Mouse (Mus musculus) forebrain, embryonic 14.5 days (tissue): ENCODE results near the gene Gcm1. TPM values are rescaled to one million over a fixed set of nuclear protein-coding genes. Genes with fewer than 3 reads are reported as not detected.

Source experiments
- ATAC-seq: fragments of 200-750 bp; cut with Nextera tagmentation; 2 replicates; pipeline ENCODE4 v1.8.0; 2017; ENCODE audit warnings: mild to moderate bottlenecking, moderate library complexity
- DNase-seq: peaks from one replicate; pipeline ENCODE4 v3.0.0-alpha.2; 2015; ENCODE audit warnings: low spot score
- H3K27ac ChIP-seq: fragments of 300-500 bp; sonication (generic); 2 replicates; pipeline ENCODE4 v1.5.1; 2014; ENCODE audit warnings: low read depth, mild to moderate bottlenecking, control low read depth, low read length, moderate library complexity
- H3K27me3 ChIP-seq: fragments of 300-500 bp; sonication (generic); replicated peaks from 2 replicates; pipeline ENCODE4 v1.6.1; 2014; ENCODE audit warnings: low read length, control low read depth, mixed read lengths; ENCODE audit not compliant: control insufficient read depth, insufficient read depth
- H3K36me3 ChIP-seq: fragments of 300-500 bp; sonication (generic); 2 replicates; pipeline ENCODE4 v1.6.1; 2014; ENCODE audit warnings: low read length, control low read depth; ENCODE audit not compliant: control insufficient read depth, insufficient read depth
- H3K4me1 ChIP-seq: fragments of 300-500 bp; sonication (generic); 2 replicates; pipeline ENCODE4 v1.6.1; 2014; ENCODE audit warnings: antibody characterized with exemption, low read length, control low read depth; ENCODE audit not compliant: control insufficient read depth, insufficient read depth
- H3K4me2 ChIP-seq: fragments of 300-500 bp; sonication (generic); 2 replicates; pipeline ENCODE4 v1.6.1; 2014; ENCODE audit warnings: mild to moderate bottlenecking, control low read depth, low read length
- H3K4me3 ChIP-seq: fragments of 300-500 bp; sonication (generic); 2 replicates; pipeline ENCODE4 v1.5.1; 2014; ENCODE audit warnings: low read depth, low read length, control low read depth
- H3K9ac ChIP-seq: fragments of 300-500 bp; sonication (generic); 2 replicates; pipeline ENCODE4 v1.6.1; 2014; ENCODE audit warnings: mild to moderate bottlenecking, low read length, control low read depth, moderate library complexity
- H3K9me3 ChIP-seq: fragments of 300-500 bp; sonication (generic); replicated peaks from 2 replicates; pipeline ENCODE4 v1.6.1; 2016; ENCODE audit warnings: low read length, control low read depth, mixed read lengths; ENCODE audit not compliant: control insufficient read depth
- WGBS: fragments of 180-500 bp; shearing (Covaris S2); extraction: QIAGEN DNeasy Blood & Tissue Kit; methylation state at CpG from one replicate; pipeline ENCODE4 v1.1.7; 2014; 5-methylcytosine and 5-hydroxymethylcytosine counted together
- polyA plus RNA-seq: library from polyadenylated mRNA; unstranded; fragments of >200 nt; fragmentation: Nextera tagmentation; extraction: Ambion mirVana; gene quantifications from 2 replicates; pipeline ENCODE4 v1.2.1, GENCODE M21; 2014

Gcm1 gene
- polyA plus RNA-seq, 1 experiment from 2014 or later, result not detected

- peak; percentile 23 for DNase-seq
- 48% methylated on average over 5 of the region's 5 CpGs for WGBS
- H3K36me3 ChIP-seq, result no peaks in the 10 kb centered on the region
- peak overlapping the region; percentile 90 for H3K4me3 ChIP-seq
- ATAC-seq, result no peak
- no peaks in the 10 kb centered on the region for H3K9me3 ChIP-seq
- no peak overlapping the region for H3K9ac ChIP-seq
- H3K27me3 ChIP-seq, result no peaks in the 10 kb centered on the region
- peaks cover 19% of the 10 kb centered on the region for H3K4me1 ChIP-seq
- no peak overlapping the region for H3K27ac ChIP-seq
- H3K4me2 ChIP-seq, result peak overlapping the region; percentile 87
Measured at GRCm38 (mm10) chr9:78109656-78110055, 57.9 kb downstream of the Gcm1 start.

DNA sequence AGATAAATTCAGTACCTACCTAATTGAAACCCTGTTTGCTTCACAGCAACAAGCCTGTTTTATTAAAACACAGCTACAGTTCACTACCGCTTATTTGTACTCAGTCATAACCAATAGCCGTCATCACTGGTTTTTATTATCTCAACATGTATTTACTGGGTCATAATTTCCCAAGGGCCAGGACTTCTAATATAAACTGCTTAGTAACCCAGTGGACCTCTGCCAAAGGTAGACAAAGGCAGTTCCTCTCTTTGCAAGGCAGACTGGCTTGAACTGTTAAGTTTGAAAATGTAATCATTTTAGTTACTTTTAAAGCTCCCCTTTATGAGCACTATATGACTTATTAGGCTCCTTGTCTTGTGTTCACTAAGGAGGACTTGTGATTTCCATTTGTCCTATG, 59.7 kb downstream of the Gcm1 start:
- Histone ChIP-seq H3K27ac (no peak overlapping the region), H3K4me1 (peaks cover 29% of the 10 kb centered on the region), H3K36me3 (no peaks in the 10 kb centered on the region; the same call in 1 of the 2 replicates), H3K9me3 (no peaks in the 10 kb centered on the region), H3K27me3 (no peaks in the 10 kb centered on the region), H3K4me3 (no peak overlapping the region), H3K4me2 (no peak overlapping the region), H3K9ac (no peak overlapping the region)
- DNase-seq (no peak), ATAC-seq (no peak)
- WGBS, result 89% methylated on average over 2 of the region's 2 CpGs

DNA sequence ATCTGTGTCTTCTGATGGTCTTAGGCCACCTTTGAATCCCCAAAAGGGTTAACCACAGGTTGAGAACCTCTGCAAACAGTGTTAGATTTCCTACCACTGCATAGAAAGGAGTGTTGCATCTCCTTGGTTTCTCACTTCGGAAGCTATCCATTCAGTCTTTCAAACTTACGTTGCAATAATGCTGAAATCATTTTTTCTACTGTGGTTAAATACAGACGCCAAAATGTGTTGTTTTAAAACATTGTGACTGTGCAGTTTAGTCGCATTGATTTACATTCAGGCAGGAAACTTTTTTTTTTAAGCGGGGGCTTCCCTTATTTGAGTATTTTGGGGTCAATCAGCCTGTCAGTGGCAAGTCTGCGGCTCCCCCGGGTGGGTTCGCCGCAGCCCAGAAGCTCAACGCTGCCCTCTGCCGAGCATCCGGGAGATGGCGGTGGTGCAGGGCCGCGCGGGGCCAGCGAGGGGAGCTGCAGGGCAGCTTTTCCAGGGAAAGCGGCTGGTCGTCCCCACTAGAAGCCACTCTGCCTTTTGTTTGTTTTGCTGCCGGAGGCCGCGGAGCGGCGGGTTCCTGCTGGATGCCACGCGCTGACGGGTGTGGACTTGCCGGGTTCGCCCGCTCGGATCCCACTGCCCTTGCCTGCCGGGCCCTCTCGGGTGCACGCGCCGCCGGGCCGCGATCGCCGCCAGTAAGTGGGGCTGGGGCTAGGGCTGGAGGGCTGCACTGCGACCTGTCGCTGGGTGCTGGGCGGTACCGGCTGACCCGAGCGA, 61.2 kb downstream of the Gcm1 start:
- peak overlapping the region; percentile 98 for H3K9ac ChIP-seq
- peak overlapping the region; percentile 78 for H3K4me2 ChIP-seq
- H3K4me1 ChIP-seq, result peaks cover 27% of the 10 kb centered on the region
- peak; percentile 94 for DNase-seq
- peak overlapping the region; percentile 95 for H3K27ac ChIP-seq
- peak overlapping the region; percentile 95 for H3K4me3 ChIP-seq
- 2% methylated on average over 43 of the region's 47 CpGs for WGBS
- peaks cover 1% of the 10 kb centered on the region; the same call in 1 of the 2 replicates for H3K36me3 ChIP-seq
- H3K27me3 ChIP-seq, result no peaks in the 10 kb centered on the region
- peak; percentile 81 for ATAC-seq
- no peaks in the 10 kb centered on the region for H3K9me3 ChIP-seq

- DNase-seq (peak; percentile 53), ATAC-seq (peak; percentile 25)
- Histone ChIP-seq H3K36me3 (peaks cover 5% of the 10 kb centered on the region; the same call in 1 of the 2 replicates), H3K9me3 (no peaks in the 10 kb centered on the region), H3K4me2 (peak overlapping the region; percentile 78), H3K9ac (peak overlapping the region; percentile 98), H3K27ac (peak overlapping the region; percentile 95), H3K4me1 (peaks cover 27% of the 10 kb centered on the region), H3K4me3 (peak overlapping the region; percentile 95), H3K27me3 (no peaks in the 10 kb centered on the region)
- 1% methylated on average over 14 of the region's 14 CpGs for WGBS
Measured at GRCm38 (mm10) chr9:78113538-78113885, 61.8 kb downstream of the Gcm1 start.

Other genes starting within 250 kb of the Gcm1 start
- gene Elovl5, start 134.6 kb upstream of the Gcm1 start, polyA plus RNA-seq, result 65.4 and 66.9 TPM in 2 replicates
- gene Fbxo9, start 57.1 kb downstream of the Gcm1 start, polyA plus RNA-seq, result 50.3 and 53.0 TPM in 2 replicates
- gene Ick, start 57.3 kb downstream of the Gcm1 start, polyA plus RNA-seq, result 30.6 and 33.8 TPM in 2 replicates
- 22.2 and 24.1 TPM in 2 replicates for gene Gsta4, start 130.8 kb downstream of the Gcm1 start, polyA plus RNA-seq
- gene Gsta1, start 178.7 kb downstream of the Gcm1 start, polyA plus RNA-seq, result not detected in 2 replicates
- gene Gm3776, start 205.2 kb downstream of the Gcm1 start, polyA plus RNA-seq, result not detected in 2 replicates
- not detected in 2 replicates for gene Gm10639, start 238.0 kb downstream of the Gcm1 start, polyA plus RNA-seq